Mouse (Mus musculus): ENCODE measurements at regions not wholly inside any gene's neighbourhood (a gene's known extent, or its start where the extent isn't known, plus 50 kb on each side); places are given as distances from the start of the nearest gene placed in this dataset.
A peak's percentile ranks its signal among the peaks of the same experiment; 100 is the strongest.

- DNase-seq: no peak
These were observed 71.4 kb downstream of the Emp1 start for GRCm38 (mm10) chr6:135433753-135434152.

- no peak for DNase-seq
These were observed 74.0 kb downstream of the Emp1 start for GRCm38 (mm10) chr6:135436315-135436714.

GRCm38 (mm10) chr6:135438271-135438670 lies 75.9 kb downstream of the Emp1 start:
- no peak for DNase-seq

- no peak for DNase-seq
These were observed 79.0 kb downstream of the Emp1 start for GRCm38 (mm10) chr6:135441126-135441871.

GRCm38 (mm10) chr6:135444661-135445060 lies 82.3 kb downstream of the Emp1 start:
- DNase-seq: peak; percentile 96

GRCm38 (mm10) chr6:135445070-135445469 lies 82.7 kb downstream of the Emp1 start:
- DNase-seq: no peak

GRCm38 (mm10) chr6:135447801-135448200 lies 85.5 kb downstream of the Emp1 start:
- DNase-seq: no peak

- DNase-seq: no peak
These were observed 86.9 kb downstream of the Emp1 start for GRCm38 (mm10) chr6:135449228-135449627.

- no peak for DNase-seq
These were observed 88.2 kb downstream of the Emp1 start for GRCm38 (mm10) chr6:135450573-135450972.

- DNase-seq: no peak
These were observed 88.9 kb downstream of the Emp1 start for GRCm38 (mm10) chr6:135451165-135451797.

GRCm38 (mm10) chr6:135453041-135453440 lies 90.7 kb downstream of the Emp1 start:
- no peak for DNase-seq

- DNase-seq: no peak
These were observed 110.2 kb downstream of the Emp1 start for GRCm38 (mm10) chr6:135472495-135472894.

- DNase-seq: no peak
These were observed 110.8 kb downstream of the Emp1 start for GRCm38 (mm10) chr6:135473146-135473545.

- DNase-seq: no peak
These were observed 126.5 kb downstream of the Emp1 start for GRCm38 (mm10) chr6:135488795-135489194.

GRCm38 (mm10) chr6:135493983-135494382 lies 131.6 kb downstream of the Emp1 start:
- DNase-seq: no peak

- no peak for DNase-seq
These were observed 133.5 kb downstream of the Emp1 start for GRCm38 (mm10) chr6:135495841-135496240.

GRCm38 (mm10) chr6:135498592-135498991 lies 136.2 kb downstream of the Emp1 start:
- DNase-seq: no peak

- DNase-seq: no peak
These were observed 138.0 kb downstream of the Emp1 start for GRCm38 (mm10) chr6:135500381-135500780.

GRCm38 (mm10) chr6:135501791-135502190 lies 139.4 kb downstream of the Emp1 start:
- no peak for DNase-seq

GRCm38 (mm10) chr6:135502405-135502804 lies 140.1 kb downstream of the Emp1 start:
- DNase-seq: no peak

- no peak for DNase-seq
These were observed 156.5 kb downstream of the Emp1 start for GRCm38 (mm10) chr6:135518710-135519437.

- no peak for DNase-seq
These were observed 157.1 kb downstream of the Emp1 start for GRCm38 (mm10) chr6:135519438-135519803.

- no peak for DNase-seq
These were observed 158.5 kb downstream of the Emp1 start for GRCm38 (mm10) chr6:135520868-135521267.

Measured in adrenal gland, postnatal 14 days (tissue).